Mouse (Mus musculus) stomach, postnatal 0 days (tissue): Measurements from ENCODE around the gene Cygb. TPM values are rescaled to one million over a fixed set of nuclear protein-coding genes. Genes with fewer than 3 reads are reported as not detected.
A peak's percentile ranks its signal among the peaks of the same experiment; 100 is the strongest.

Experiments used
- ATAC-seq: fragments of 200-750 bp; cut with Nextera tagmentation; 2 replicates; pipeline ENCODE4 v1.8.0; 2017; ENCODE audit not compliant: low FRiP score, low TSS enrichment
- DNase-seq: peaks from one replicate; pipeline ENCODE4 v3.0.0-alpha.2; 2016; ENCODE audit warnings: low spot score
- H3K27ac ChIP-seq: fragments of 300-500 bp; sonication (generic); replicated peaks from 2 replicates; pipeline ENCODE4 v1.5.1; 2014; ENCODE audit warnings: mild to moderate bottlenecking, control low read depth
- H3K27me3 ChIP-seq: fragments of 300-500 bp; sonication (generic); 2 replicates; pipeline ENCODE4 v1.6.1; 2014; ENCODE audit warnings: low read length; ENCODE audit not compliant: control insufficient read depth, insufficient read depth
- H3K36me3 ChIP-seq: fragments of 300-500 bp; sonication (generic); 2 replicates; pipeline ENCODE4 v1.6.1; 2014; ENCODE audit warnings: low read length, mixed read lengths; ENCODE audit not compliant: control insufficient read depth, insufficient read depth
- H3K4me1 ChIP-seq: fragments of 300-500 bp; sonication (generic); replicated peaks from 2 replicates; pipeline ENCODE4 v1.6.1; 2014; ENCODE audit warnings: antibody characterized with exemption; ENCODE audit not compliant: control insufficient read depth, insufficient read depth
- H3K4me2 ChIP-seq: fragments of 300-500 bp; sonication (generic); replicated peaks from 2 replicates; pipeline ENCODE4 v1.6.1; 2014; ENCODE audit warnings: low read depth, mild to moderate bottlenecking, control low read depth, moderate library complexity
- H3K4me3 ChIP-seq: fragments of 300-500 bp; sonication (generic); 2 replicates; pipeline ENCODE4 v1.5.1; 2014; ENCODE audit warnings: low read depth, low read length, control low read depth
- H3K9ac ChIP-seq: fragments of 300-500 bp; sonication (generic); 2 replicates; pipeline ENCODE4 v1.6.1; 2014; ENCODE audit warnings: mild to moderate bottlenecking, low read length, control low read depth, mixed read lengths
- H3K9me3 ChIP-seq: fragments of 300-500 bp; sonication (generic); 2 replicates; pipeline ENCODE4 v1.6.1; 2016; ENCODE audit warnings: low read length; ENCODE audit not compliant: control insufficient read depth
- CTCF ChIP-seq: IDR thresholded peaks from 2 replicates; pipeline ENCODE4 v1.5.1; 2016; ENCODE audit warnings: antibody characterized with exemption, low read depth, mild to moderate bottlenecking, moderate library complexity
- EP300 ChIP-seq: optimal IDR thresholded peaks from 2 replicates; pipeline ENCODE3; 2016; ENCODE audit warnings: antibody characterized with exemption
- WGBS: fragments of 180-500 bp; shearing (Covaris S2); extraction: QIAGEN DNeasy Blood & Tissue Kit; methylation state at CpG from one replicate; pipeline ENCODE4 v1.1.7; 2014; 5-methylcytosine and 5-hydroxymethylcytosine counted together
- polyA plus RNA-seq: library from polyadenylated mRNA; unstranded; fragments of >200 nt; fragmentation: Nextera tagmentation; extraction: Ambion mirVana; gene quantifications from 2 replicates; pipeline ENCODE4 v1.2.1, GENCODE M21; 2015

Cygb gene
- polyA plus RNA-seq, 1 experiment from 2014 or later = 22.2 TPM

GRCm38 (mm10) chr11:116626299-116627071 is 27.6 kb downstream of the Cygb start, which contains the start of gene Rhbdf2:
Rhbdf2 (minus strand) TSS chr11:116627019.
- H3K4me2 ChIP-seq = no peak within 1 kb of the TSS
- H3K9ac ChIP-seq = no peak within 1 kb of the TSS
- no peaks in the 10 kb centered on the region for H3K27me3 ChIP-seq
- no peak for DNase-seq
- H3K4me3 ChIP-seq = no peak within 1 kb of the TSS
- peaks cover 3% of the 10 kb centered on the region; the same call in 1 of the 2 replicates for H3K4me1 ChIP-seq
- no peaks in the 10 kb centered on the region for H3K36me3 ChIP-seq
- TF ChIP-seq CTCF = no peak
- TF ChIP-seq EP300 = no peak
- no peak within 1 kb of the TSS for H3K27ac ChIP-seq
- ATAC-seq = no peak
- no peaks in the 10 kb centered on the region for H3K9me3 ChIP-seq
- WGBS = 74% methylated on average over 10 of the region's 10 CpGs

- Histone ChIP-seq H3K27ac (no peak overlapping the region), H3K36me3 (no peaks in the 10 kb centered on the region), H3K9me3 (no peaks in the 10 kb centered on the region), H3K4me2 (no peak overlapping the region), H3K9ac (no peak overlapping the region), H3K27me3 (no peaks in the 10 kb centered on the region), H3K4me3 (no peak overlapping the region), H3K4me1 (peaks cover 11% of the 10 kb centered on the region)
- WGBS = 77% methylated on average over 17 of the region's 17 CpGs
- TF ChIP-seq CTCF = peak; percentile 75
- TF ChIP-seq EP300 = no peak
- ATAC-seq (no peak), DNase-seq (peak; percentile 65)
Measured at GRCm38 (mm10) chr11:116625081-116626000, 28.8 kb downstream of the Cygb start.

DNA sequence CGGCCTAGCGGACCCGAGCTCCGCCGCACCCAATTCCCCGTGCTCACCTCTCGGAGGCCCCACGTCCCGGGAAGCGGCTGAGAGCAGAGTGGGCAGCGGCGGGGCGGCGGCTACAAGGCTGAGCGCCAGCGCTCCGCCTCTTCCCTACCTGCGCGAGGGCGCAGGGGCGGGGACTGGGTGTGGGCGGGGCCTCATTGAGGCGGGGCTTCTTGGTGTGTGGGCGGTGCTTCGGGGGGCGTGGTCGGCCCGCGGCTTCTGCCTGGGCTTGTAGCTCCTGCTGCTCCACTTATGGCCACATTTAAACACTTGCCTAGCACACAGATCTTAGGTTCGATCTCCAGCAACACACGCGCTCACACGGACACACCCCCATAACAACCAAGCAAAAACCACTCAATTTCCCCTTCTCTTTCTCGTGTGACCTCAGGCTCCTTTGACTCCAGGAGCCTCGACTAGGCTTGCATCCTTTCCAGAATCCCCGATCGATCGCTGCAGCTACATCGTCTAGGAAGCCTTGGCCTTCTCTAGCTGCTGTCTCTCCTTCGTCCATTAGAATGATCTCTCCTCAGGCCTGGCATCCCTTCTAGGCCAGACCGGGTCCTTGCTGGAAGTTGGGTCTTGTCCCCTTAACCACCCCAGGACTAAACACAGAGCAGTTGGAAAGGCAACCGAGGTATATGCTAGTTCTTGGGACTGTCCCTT is 29.8 kb downstream of the Cygb start:
- peak; percentile 70 for ATAC-seq
- peak; percentile 94 for DNase-seq
- no peak for TF ChIP-seq CTCF
- no peak for TF ChIP-seq EP300
- H3K4me1 ChIP-seq = peaks cover 13% of the 10 kb centered on the region
- H3K4me2 ChIP-seq = peak overlapping the region; percentile 94
- H3K9ac ChIP-seq = peak overlapping the region; percentile 77
- no peaks in the 10 kb centered on the region for H3K27me3 ChIP-seq
- no peaks in the 10 kb centered on the region for H3K36me3 ChIP-seq
- peak overlapping the region; percentile 67 for H3K4me3 ChIP-seq
- no peaks in the 10 kb centered on the region for H3K9me3 ChIP-seq
- H3K27ac ChIP-seq = peak overlapping the region; percentile 86
- 10% methylated on average over 42 of the region's 42 CpGs for WGBS

DNA sequence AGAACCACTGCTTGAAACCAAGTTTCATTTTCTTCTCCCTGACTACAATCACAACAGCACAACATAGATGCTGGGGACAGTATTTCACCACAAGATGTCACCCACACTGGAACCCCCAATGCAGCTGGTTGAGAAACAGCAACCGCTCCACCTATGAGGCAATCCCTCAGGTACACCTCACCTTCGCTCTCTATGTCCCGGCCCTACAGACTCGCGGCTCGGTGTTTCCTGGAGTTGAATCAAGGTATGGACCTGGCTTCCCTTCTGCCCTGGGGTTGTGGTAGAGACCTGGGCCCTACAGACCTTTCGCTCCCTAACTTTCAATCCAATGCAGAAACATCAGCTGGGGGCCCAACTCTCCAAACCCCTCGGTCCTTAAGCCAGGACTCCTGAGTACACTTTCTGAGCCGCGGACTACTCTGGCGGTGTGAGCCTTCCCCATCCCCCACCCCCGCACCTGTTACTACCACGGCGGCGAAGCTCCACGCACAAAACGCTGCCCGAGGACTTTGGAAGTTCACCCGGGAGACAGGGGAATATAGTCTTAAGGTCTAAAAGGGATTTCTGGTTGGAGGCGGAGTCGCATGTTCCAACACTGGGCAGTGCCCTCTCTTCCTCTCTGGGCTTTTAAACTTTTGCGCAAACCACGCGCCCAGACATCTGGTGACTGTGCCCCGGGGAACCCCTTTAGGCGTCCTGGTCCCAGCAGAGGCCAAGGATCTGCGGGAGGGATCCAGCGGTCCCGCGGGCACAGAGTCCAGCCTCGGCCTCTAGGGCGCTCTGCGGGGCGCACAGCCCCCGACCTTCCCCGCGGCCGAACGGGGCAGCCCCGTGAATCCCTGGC is 30.6 kb downstream of the Cygb start:
- WGBS = 7% methylated on average over 40 of the region's 40 CpGs
- H3K27ac ChIP-seq = peak overlapping the region; percentile 86

DNA sequence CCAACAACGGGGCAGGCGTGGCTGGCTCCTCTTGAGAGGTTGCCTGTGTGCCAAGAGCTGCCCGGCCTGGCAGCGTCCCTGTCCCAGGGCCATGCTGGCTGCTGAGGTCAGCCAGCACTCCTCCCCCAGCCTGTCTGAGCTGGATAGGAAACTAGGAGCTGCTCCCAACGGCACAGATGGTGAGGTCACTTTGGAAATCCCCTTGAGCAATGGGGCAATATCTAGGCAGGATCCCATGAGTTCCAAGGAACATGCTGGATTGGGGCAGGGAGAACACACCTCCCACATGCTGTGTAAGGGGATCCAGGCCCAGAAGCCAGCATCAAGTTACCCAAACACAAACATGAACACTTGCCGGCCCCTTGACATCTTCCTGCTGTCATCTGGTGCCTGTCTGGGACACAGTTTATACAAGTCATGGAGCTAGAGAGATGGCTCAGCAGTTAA is 32.8 kb downstream of the Cygb start:
- no peak for TF ChIP-seq EP300
- no peak for TF ChIP-seq CTCF

More for the DNA sequence above, 30.6 kb downstream of the Cygb start:
- Histone ChIP-seq H3K27me3 (no peaks in the 10 kb centered on the region), H3K9ac (peak overlapping the region; percentile 77), H3K9me3 (no peaks in the 10 kb centered on the region), H3K4me2 (peak overlapping the region; percentile 94), H3K4me3 (peak overlapping the region; percentile 67), H3K36me3 (no peaks in the 10 kb centered on the region), H3K4me1 (peaks cover 13% of the 10 kb centered on the region)
- DNase-seq (peak; percentile 62), ATAC-seq (peak; percentile 36; the same call in 1 of the 2 replicates)
- TF ChIP-seq CTCF (peak; percentile 25), EP300 (no peak)

More for the DNA sequence above, 32.8 kb downstream of the Cygb start:
- no peak overlapping the region for H3K9ac ChIP-seq
- no peaks in the 10 kb centered on the region for H3K27me3 ChIP-seq
- H3K27ac ChIP-seq = peak overlapping the region; percentile 45
- H3K4me2 ChIP-seq = 0 out of 2 replicates have a peak overlapping the region, but pooled peaks have one; percentile 17
- H3K9me3 ChIP-seq = no peaks in the 10 kb centered on the region
- no peaks in the 10 kb centered on the region for H3K36me3 ChIP-seq
- DNase-seq = peak; percentile 47
- peaks cover 17% of the 10 kb centered on the region for H3K4me1 ChIP-seq
- ATAC-seq = peak; percentile 56
- 19% methylated on average over 6 of the region's 6 CpGs for WGBS
- no peak overlapping the region for H3K4me3 ChIP-seq
